Mouse (Mus musculus) cerebellum, postnatal 10 days (tissue): ENCODE measurements around the gene Tmem265.

Experiments
- DNase-seq, 2 experiments: peaks; one replicate each; pipeline ENCODE4 v3.0.0; 2021; ENCODE audit warnings: mixed read lengths in 2 of 2

Gene Tmem265

DNA sequence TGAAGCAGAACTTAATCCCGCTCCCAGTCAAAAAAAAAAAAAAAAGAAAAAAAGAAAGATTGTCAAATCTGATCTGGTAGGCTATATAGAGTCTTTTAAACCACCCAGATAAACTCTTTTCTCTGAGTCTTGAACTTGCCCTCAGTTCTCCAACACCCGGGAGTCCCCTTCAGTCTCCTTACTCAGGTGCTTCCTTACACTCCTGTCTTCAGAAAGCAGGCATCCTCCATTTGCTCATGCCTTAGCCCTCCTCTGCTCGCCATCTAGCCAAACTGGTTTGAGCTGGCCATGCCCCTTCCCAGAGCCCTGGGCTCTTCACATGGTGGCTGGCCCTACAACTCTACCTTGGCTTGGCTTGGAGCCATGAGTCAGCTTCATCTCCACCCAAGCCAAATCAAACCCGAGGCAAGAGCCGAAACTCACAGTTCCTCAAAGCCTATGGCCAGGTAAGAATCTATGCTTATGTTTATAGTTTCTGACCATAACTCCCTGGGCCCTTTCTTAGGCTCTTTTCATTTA lies at the start of gene Tmem265:
Gene Tmem265 (plus strand): TSS at position 51 of the 519 bp plus-strand sequence.
- DNase-seq, result peak; percentile 39 to 46

- peak; percentile 97 to 98 for DNase-seq
These were observed 49.4 kb upstream of the Tmem265 start, which contains the start of gene Srcap for GRCm38 (mm10) chr7:127511808-127512230. Srcap (plus strand) TSS chr7:127511983.

- DNase-seq, result peak; percentile 96 to 97
These were observed 48.8 kb upstream of the Tmem265 start for GRCm38 (mm10) chr7:127512231-127513015.

DNA sequence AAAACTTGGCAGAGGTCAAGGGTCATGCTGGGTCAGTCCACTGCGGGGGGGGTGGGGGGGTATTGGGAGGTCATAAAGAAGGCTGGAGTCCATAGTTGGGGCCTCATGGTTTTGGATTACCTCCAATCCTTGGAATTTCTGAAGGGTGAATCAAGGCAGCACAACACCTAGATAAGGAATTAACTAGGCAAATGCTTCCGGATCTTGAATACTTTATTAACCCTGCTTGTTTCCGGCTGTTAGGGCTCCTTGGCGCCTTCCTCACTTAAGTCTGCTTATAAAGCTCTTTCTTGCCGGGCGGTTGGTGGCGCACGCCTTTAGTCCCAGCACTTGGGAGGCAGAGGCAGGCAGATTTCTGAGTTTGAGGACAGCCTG lies 48.2 kb upstream of the Tmem265 start:
- DNase-seq, result peak in 1 of 2 experiments; percentile 20

- no peak for DNase-seq
These were observed 47.4 kb upstream of the Tmem265 start for GRCm38 (mm10) chr7:127513781-127514180.

GRCm38 (mm10) chr7:127515846-127516245 lies 45.3 kb upstream of the Tmem265 start:
- peak; percentile 21 to 28 for DNase-seq

DNA sequence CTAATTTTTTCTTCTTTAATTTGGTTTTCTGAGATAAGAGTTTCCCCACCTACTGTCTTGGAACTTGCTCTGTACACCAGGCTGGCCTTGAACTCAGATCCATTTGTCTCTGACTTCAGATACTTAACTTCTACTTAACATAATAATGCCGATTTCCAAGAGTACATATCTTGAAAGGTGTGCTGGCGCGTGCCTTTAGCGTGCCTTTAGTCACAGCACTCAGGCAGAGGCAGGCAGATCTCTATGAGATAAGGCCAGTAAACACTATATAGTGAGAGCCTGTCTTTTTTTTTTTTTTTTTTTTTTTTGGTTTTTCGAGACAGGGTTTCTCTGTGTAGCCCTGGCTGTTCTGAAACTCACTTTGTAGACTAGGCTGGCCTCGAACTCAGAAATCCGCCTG lies 44.8 kb upstream of the Tmem265 start:
- no peak for DNase-seq

DNA sequence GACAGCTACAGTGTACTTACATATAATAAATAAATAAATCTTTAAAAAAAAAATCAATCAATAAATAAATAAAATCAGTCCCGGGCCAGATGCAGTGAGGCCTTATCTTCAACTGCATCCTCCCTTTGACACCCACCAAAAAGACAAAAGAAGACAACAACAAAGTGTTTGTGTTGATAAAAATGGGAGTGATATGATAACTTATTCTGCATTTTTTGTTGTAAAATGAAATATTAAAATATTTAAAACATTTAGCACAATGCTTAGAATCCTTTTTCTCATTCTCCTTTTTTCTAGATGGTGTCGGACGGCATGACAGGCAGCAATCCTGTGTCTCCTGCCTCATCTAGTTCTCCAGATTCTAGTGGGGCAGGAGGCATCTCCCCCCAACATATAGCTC lies 41.9 kb upstream of the Tmem265 start, which contains the start of gene Gm42715:
Gene Gm42715 (plus strand): TSS at position 301 of the 400 bp plus-strand sequence.
- no peak for DNase-seq

DNA sequence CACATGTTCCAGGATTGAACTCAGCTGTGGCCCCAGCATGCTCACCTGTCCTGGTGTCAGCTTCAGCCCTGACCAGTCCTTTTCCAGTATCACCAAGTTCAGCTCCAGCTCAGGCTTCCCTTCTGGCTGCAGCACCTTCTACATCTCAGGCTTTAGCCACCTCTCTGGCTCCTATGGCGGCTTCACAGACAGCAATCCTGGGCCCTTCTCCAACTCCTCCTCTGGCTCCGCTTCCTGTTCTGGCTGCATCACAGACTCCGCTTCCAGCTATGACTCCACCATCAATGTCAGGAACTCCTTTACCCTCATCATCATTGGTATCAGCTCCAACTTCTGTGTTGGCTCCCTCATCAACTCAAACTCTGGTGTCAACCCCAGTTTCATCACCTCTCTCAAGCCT lies 19.5 kb upstream of the Tmem265 start:
- peak; percentile 28 to 38 for DNase-seq

- peak; percentile 93 to 95 for DNase-seq
These were observed 11.9 kb upstream of the Tmem265 start for GRCm38 (mm10) chr7:127549116-127549835.

GRCm38 (mm10) chr7:127551558-127551957 lies 9.6 kb upstream of the Tmem265 start:
- DNase-seq, result no peak

DNA sequence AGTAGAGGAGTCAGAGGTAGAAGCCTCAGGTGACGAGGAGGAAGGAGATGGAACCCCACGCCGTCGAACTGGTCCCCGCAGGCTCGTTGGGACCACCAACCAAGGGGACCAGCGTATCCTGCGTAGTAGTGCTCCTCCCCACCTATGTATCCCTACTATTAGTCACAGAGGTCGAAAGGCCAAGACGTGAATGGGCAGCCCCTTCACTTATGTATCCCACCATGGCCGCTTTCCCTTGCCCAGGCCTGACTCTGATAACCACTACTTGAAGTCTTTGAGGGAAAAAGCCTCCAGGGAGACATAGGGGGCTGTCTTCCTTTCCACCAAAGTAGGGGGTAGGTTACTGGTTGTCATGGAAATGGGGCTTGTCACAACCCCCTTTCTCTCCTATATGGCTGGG lies 610 bp upstream of the Tmem265 start:
- DNase-seq, result no peak

DNA sequence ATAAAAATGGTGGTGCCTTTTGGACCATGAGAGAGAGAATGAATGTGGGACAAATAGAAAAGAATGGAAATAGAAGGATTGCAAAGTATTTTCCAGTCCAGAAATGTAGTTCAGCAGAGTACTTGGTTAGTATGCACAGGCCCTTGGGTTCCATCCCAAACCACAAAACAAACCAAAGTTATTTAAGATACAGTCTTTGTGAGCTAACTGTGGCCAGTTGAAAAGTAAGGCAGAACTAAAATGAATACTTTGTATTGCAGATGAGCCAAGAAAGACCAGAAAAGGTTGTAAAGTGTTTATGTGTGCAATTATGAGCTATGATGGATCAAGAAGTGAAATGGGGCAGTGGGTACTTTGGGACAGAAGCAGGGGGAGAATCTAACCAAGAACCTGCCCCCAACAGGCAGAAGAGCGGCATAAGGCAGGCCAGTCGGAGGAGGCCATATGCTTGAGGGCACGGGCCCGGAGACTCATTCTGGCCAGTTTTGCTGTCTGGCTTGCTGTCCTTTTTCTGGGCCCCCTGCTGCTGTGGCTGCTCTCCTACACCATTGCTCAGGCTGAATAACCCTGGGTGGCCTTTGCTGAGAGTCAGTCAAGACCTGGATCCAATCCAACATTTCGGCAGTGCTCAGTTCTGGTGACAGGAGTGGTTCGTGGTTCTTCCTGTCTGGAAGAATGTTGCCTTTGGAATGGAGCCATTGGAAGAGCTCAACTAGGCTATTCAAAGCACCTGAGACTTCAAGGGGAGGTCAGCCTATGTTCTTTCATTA lies 3.4 kb downstream of the Tmem265 start:
- DNase-seq, result peak; percentile 97

GRCm38 (mm10) chr7:127572895-127573471 lies 11.8 kb downstream of the Tmem265 start, which contains the start of gene Phkg2:
Phkg2 (plus strand) TSS chr7:127573340.
- DNase-seq, result peak; percentile 93 to 94

GRCm38 (mm10) chr7:127573503-127574008 lies 12.4 kb downstream of the Tmem265 start:
- peak in 1 of 2 experiments; percentile 65 for DNase-seq

- DNase-seq, result no peak
These were observed 12.9 kb downstream of the Tmem265 start for GRCm38 (mm10) chr7:127574115-127574514.

DNA sequence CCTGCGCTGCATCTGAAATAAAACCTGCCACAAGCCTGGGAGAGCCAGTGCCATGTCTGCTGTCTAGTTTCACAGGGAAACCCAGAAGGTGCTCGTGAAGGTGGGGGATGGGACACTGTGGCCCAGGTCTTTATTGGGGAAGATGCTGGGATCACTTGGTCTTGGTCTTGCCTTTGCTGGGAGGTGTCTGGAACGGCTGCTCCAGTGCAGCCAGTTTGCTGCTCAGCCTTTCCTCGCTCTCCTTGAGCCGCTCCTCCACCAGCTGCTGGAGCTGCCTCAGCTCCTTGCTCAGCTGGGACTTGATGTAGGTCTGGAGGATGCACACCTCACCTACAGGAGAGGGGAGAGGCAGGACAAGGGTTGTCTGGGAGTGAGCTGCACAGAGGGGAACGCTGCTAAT lies 22.1 kb downstream of the Tmem265 start:
- no peak for DNase-seq

DNA sequence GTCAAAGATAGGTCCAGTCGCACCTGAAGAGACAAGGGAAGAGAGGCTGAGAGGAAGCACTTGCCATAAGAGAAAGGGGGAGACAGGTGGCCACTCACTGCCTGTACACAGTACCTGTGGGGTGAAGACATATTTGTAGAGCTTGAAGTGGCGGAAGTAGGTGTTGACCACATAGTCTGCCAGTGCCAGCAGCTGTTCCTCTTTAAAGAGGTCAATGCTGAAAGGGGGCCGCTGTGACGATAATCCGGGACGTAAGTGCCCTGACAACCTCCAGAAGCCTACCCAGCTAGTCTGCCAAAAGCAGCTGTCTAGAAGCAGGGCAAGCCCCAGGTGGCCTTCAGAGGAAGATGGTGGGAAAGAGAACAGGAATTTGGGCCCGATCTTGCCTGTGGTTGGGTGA lies 23.8 kb downstream of the Tmem265 start:
- no peak for DNase-seq

DNA sequence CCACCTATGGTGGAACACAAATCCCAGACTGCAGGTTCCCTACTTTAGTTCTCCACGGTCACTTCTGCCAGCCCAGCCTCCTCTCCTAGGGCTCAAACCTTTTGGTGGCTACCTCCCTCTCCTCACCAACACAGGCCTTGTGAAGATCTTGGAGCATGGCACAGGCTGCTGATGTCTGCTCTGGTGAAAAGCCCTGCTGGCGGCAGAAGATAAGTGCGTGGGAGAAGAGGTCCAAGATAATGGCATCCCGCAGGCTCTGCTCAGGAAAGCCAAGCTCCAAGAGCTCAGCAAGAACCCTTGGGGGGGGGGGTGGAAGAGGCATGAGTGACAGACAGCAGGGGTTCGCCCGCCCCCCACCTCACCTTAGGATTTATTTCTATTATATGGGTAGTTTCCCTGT lies 25.0 kb downstream of the Tmem265 start:
- DNase-seq, result no peak

- DNase-seq, result no peak
These were observed 26.0 kb downstream of the Tmem265 start for GRCm38 (mm10) chr7:127587196-127587595.

DNA sequence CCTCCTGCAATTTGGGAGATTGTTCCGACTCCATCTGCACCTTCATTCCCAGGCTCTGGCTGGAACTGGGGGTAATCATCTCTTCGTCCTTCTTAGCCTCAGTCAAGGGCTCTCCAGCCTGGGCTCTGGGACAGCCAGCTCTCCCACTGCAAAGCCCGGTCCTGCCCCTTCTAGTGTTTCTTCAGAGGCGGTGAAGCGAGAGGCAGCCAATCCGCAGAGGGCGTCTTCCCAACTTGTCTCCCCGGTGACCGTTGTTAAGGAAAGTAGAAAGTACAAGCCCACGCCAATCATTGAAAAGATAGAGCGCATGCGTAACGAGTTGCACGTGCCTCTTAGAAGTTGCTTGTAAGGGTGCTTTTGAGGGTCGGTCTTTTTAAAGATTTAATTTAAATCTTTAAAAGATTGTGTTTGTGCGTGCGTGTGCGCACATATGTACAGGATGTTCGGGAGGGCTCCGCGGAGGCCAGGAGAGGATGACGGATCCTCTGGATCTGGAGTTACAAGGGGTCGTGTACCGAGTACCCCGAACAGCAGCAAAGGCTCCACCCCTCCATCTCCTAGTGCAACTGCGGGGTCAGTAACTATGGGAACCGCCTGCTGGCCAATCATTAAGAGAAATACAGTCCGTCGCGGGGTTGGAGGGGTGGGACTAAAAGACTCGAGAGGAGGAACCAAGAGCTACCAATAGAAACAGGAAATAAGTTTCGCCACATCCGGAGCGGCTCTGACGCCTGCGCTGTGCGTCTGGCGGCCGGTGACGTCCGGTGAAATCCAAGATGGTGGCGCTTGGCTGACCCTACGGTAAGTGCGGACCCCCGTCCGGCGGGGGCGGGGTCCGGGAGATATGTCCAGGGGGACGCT lies 27.1 kb downstream of the Tmem265 start, which contains the start of the genes Ccdc189 and Rnf40:
Gene Ccdc189 (minus strand): TSS at position 585 of the 861 bp plus-strand sequence.
Gene Rnf40 (plus strand): TSS at position 757 of the 861 bp plus-strand sequence.
- DNase-seq, result peak; percentile 93 to 96
